Mouse (Mus musculus): ENCODE measurements around the gene Blm. TPM values are rescaled to one million over a fixed set of nuclear protein-coding genes. Genes with fewer than 3 reads are reported as not detected.

The Blm gene
- polyA plus RNA-seq, 1 experiment from 2014 or later, result 13.0 TPM

DNA sequence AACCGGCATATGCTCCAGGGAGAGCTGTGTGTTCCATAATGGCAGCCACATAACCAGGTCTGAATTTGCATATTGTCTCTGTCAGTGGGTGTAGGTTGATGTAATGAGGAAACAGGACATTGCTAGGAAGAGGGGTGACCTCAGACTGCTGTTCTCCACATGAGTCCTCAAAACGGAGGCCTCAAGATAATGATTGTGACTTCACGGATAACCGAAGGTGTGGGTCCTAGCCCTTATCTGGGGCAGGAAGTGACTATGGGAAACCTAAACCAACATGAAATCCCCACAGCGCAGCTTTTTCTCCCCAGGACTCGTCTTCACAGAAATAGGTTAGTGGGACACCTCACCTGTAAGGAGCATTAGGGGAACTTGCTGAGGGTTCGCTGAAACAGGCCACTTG lies 118.0 kb downstream of the Blm start:
- WGBS, result 64% methylated on average over 7 of the region's 7 CpGs
- no peaks in the 10 kb centered on the region for H3K9me3 ChIP-seq (replicated peaks)

DNA sequence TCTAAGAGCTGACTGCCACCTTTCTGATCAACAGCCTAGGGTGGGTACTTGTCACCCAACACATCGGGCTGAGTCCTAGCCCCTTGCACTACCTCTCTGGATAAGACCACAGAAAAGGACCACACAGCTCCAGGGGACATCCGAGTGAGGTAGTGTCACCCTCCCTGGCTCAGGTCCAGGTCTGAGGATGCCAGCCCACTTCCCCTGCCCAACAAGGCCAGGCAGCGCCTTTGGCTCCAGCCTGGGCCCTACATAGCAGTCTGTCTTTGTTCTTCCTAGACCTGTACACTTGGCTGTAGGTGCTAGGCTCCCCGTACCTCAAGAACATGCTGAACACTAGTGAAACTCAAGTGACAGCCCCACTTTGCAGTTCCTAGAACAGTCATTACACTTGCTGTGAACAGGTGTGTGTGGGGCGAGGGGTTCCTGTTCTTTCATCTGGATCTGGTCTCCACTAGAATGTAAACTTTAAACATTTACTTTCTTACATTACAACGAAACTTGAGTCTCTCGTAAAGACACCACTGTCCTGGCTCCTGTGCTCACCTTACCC lies 120.5 kb downstream of the Blm start:
- Histone ChIP-seq H3K4me2 (no peak overlapping the region), H3K4me1 (replicated peaks) (peaks cover 6% of the 10 kb centered on the region), H3K9me3 (replicated peaks) (no peaks in the 10 kb centered on the region), H3K36me3 (no peaks in the 10 kb centered on the region), H3K4me3 (no peak overlapping the region), H3K27ac (no peak overlapping the region), H3K9ac (no peak overlapping the region), H3K27me3 (no peaks in the 10 kb centered on the region)
- WGBS, result 73% methylated on average over 7 of the region's 7 CpGs
- no peak for ATAC-seq (replicated peaks; ENCODE audit: insufficient number of reproducible peaks, insufficient read depth, low FRiP score, low read depth)

More for the DNA sequence above, 118.0 kb downstream of the Blm start:
- no peak for ATAC-seq (replicated peaks; ENCODE audit: insufficient number of reproducible peaks, insufficient read depth, low FRiP score, low read depth)
- Histone ChIP-seq H3K4me3 (no peak overlapping the region), H3K27ac (no peak overlapping the region), H3K9ac (no peak overlapping the region), H3K36me3 (no peaks in the 10 kb centered on the region), H3K27me3 (no peaks in the 10 kb centered on the region), H3K4me1 (replicated peaks) (peaks cover 2% of the 10 kb centered on the region; the same call in 1 of the 2 replicates), H3K4me2 (no peak overlapping the region)

DNA sequence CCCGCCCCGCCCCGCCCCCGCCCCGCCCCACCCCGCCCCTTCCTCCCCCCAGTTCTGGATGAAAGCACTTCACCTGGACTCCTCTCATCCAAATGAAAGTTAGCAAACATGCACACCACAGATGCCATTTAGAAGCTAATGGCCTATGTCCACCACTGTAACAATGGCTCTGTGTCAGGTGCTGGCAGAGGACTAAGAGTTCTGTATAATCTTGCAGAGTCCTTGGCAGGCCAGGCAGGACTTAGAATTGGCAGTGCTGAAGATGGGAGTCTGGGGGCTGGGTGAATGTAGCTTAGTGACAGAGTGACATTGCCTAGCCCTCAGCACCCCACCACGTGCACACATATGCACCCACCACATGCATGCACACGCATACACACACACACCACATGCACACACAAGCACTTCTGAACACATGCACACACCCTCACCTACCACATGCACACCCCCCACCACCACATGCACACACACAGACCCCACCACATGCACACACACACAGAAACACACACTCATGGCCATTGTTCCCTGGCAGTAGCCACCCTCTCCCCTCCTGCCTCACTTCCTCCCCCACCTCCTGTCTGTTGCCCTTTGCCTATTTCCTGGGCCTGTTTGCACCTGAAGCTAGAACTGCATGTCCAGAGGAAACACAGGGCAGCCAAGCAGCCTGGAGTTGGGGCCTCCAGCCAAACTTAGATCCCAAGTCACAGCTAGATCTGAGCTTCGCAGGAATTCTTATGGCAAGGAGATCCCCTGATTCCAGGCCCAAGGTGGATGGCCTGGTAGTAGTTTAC lies 121.2 kb downstream of the Blm start:
- ATAC-seq (replicated peaks; ENCODE audit: insufficient number of reproducible peaks, insufficient read depth, low FRiP score, low read depth), result no peak
- H3K4me1 ChIP-seq (replicated peaks), result peaks cover 6% of the 10 kb centered on the region
- no peaks in the 10 kb centered on the region for H3K36me3 ChIP-seq
- H3K27ac ChIP-seq, result no peak overlapping the region
- H3K9me3 ChIP-seq (replicated peaks), result no peaks in the 10 kb centered on the region
- WGBS, result 78% methylated on average over 9 of the region's 9 CpGs
- H3K9ac ChIP-seq, result no peak overlapping the region
- no peak overlapping the region for H3K4me3 ChIP-seq
- no peak overlapping the region for H3K4me2 ChIP-seq
- H3K27me3 ChIP-seq, result no peaks in the 10 kb centered on the region

DNA sequence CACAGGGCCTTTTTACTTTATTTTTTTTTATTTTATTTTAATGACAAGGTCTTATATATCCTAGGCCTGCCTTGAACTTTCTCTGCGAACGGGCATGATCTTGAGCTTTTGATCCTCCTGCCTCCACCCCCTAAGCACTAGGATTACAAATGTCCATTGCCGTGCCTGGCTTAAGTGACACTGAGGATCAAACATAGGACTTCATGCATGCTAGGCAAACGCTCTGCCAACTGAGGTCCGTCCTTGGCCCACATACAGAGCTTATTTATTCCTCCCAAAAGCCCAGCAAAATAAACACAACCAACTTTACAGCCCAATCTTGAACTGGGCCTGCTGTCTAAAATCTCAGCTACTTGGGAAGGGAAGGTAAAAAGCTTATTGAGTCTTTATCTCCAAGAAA lies 122.1 kb downstream of the Blm start:
- Histone ChIP-seq H3K4me2 (no peak overlapping the region), H3K36me3 (no peaks in the 10 kb centered on the region), H3K4me1 (replicated peaks) (peaks cover 7% of the 10 kb centered on the region), H3K27me3 (no peaks in the 10 kb centered on the region), H3K9ac (no peak overlapping the region), H3K27ac (no peak overlapping the region), H3K9me3 (replicated peaks) (no peaks in the 10 kb centered on the region), H3K4me3 (no peak overlapping the region)
- no peak for ATAC-seq (replicated peaks; ENCODE audit: insufficient number of reproducible peaks, insufficient read depth, low FRiP score, low read depth)
- 81% methylated on average over 5 of the region's 5 CpGs for WGBS

DNA sequence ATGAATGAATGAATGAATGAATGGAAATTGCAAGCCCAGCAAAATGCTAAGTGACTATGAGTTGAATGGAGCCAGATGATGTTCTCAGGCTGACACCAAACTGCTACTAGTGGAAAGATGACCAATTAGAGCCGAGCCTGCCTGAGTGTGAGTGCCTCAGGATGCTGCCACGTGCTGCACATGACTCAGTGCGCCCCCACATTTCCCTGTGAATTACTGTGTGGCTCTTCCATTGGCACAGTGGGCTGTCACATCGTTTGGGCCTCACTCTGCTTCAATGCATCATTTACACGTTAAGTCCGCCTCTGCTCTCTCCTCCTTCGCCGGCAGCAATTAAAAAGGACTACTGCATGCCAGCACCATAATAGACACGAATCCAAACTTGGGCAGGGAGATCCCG lies 122.6 kb downstream of the Blm start:
- WGBS, result 77% methylated on average over 10 of the region's 10 CpGs

DNA sequence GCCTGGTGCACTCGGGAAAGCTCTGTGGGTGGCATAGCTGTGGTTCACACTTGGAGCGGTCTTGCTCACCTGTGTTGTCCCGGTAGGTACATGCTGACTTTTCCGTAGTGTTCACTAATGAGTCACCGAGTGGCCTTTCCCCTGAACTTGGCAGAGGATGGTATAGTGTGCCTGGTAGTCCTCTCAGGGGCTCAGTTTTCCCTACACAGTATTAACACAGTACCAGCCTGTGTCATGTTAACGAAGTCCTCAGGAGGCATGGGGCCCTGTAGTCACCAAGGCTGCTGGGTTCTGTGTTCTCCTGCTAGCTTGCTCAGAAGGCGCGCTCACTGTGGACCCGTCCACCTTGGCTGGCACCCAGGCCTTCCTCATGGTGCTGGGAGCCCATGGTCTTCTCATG lies 124.5 kb downstream of the Blm start:
- H3K9me3 ChIP-seq (replicated peaks), result no peaks in the 10 kb centered on the region
- H3K36me3 ChIP-seq, result no peaks in the 10 kb centered on the region
- H3K27me3 ChIP-seq, result no peaks in the 10 kb centered on the region
- peaks cover 9% of the 10 kb centered on the region for H3K4me1 ChIP-seq (replicated peaks)
- H3K4me2 ChIP-seq, result no peak overlapping the region
- no peak overlapping the region for H3K27ac ChIP-seq
- 82% methylated on average over 9 of the region's 9 CpGs for WGBS
- H3K4me3 ChIP-seq, result no peak overlapping the region
- H3K9ac ChIP-seq, result no peak overlapping the region
- ATAC-seq (replicated peaks; ENCODE audit: insufficient number of reproducible peaks, insufficient read depth, low FRiP score, low read depth), result no peak

More for the DNA sequence above, 122.6 kb downstream of the Blm start:
- no peak overlapping the region for H3K4me3 ChIP-seq
- H3K9me3 ChIP-seq (replicated peaks), result no peaks in the 10 kb centered on the region
- no peak overlapping the region for H3K9ac ChIP-seq
- H3K36me3 ChIP-seq, result no peaks in the 10 kb centered on the region
- no peaks in the 10 kb centered on the region for H3K27me3 ChIP-seq
- ATAC-seq (replicated peaks; ENCODE audit: insufficient number of reproducible peaks, insufficient read depth, low FRiP score, low read depth), result no peak
- no peak overlapping the region for H3K4me2 ChIP-seq
- no peak overlapping the region for H3K27ac ChIP-seq
- H3K4me1 ChIP-seq (replicated peaks), result peaks cover 9% of the 10 kb centered on the region

DNA sequence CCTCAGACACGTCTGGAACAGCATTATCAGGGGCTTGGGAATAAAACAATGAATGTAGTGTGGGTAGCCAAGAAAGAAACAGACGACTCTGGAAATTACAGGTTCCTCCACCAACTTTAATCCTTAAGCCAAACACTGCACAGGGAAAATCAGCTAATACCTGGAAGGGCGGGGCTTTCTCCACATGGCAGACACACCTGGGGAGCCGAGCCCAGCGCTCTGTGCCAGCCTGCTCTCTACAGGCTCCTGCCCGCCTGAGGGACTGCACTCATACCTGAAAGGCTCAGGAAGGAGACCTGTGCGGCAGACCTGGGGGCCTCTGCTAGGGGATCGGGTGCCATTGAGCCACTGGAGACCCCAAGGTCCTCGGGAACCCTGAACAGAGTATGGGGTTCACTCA lies 127.2 kb downstream of the Blm start:
- Histone ChIP-seq H3K4me1 (replicated peaks) (peaks cover 29% of the 10 kb centered on the region), H3K9me3 (replicated peaks) (no peaks in the 10 kb centered on the region), H3K36me3 (no peaks in the 10 kb centered on the region), H3K4me3 (no peak overlapping the region), H3K27me3 (no peaks in the 10 kb centered on the region), H3K4me2 (no peak overlapping the region), H3K9ac (no peak overlapping the region), H3K27ac (no peak overlapping the region)
- WGBS, result 71% methylated on average over 9 of the region's 9 CpGs
- no peak for ATAC-seq (replicated peaks; ENCODE audit: insufficient number of reproducible peaks, insufficient read depth, low FRiP score, low read depth)

DNA sequence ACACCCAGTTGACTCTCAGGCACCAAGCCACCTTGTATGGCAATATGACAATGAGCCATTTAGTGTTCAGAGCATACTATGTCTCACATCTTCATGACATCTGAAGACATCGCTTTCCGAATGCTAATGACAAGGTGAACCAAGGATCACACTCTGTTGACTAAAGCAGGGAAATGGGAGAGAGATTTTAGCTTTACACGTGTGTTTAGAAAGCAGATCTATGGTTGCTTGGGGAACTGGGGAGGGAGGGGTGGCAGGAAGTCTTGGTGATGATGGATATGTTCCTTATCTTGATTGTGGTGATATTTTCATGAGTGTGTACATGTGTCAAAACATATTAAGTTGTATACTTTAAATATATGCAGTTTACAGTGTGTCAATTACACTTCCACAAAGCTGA lies 128.7 kb downstream of the Blm start:
- Histone ChIP-seq H3K9ac (no peak overlapping the region), H3K27ac (no peak overlapping the region), H3K9me3 (replicated peaks) (no peaks in the 10 kb centered on the region), H3K36me3 (no peaks in the 10 kb centered on the region), H3K4me3 (no peak overlapping the region), H3K27me3 (no peaks in the 10 kb centered on the region), H3K4me2 (no peak overlapping the region), H3K4me1 (replicated peaks) (peaks cover 29% of the 10 kb centered on the region)
- 85% methylated on average over 3 of the region's 3 CpGs for WGBS
- ATAC-seq (replicated peaks; ENCODE audit: insufficient number of reproducible peaks, insufficient read depth, low FRiP score, low read depth), result no peak

DNA sequence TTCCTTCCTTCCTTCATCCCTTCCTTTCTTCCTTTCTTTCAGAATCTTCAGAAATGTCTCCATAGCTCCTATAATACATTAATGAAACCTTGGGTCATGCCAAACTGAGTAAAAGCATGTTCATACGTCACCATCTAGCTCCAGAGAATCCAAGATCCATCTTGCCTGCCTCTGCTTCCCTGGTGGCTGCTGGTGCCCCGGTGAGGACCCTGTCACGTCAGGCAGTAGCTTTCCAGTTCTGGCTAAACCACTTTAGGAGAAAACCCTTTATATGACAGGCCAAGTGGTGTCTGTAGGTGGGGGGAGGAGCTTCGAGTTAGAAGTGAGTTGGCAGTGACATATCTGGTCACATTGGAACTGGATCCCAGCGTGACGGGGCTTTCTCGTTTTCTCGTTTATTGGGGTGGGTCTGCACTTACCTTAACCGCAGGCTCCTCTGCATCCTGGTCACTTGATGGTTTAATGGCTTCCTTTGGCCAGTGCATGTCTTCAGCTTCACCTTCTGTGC lies 129.7 kb downstream of the Blm start, which contains the start of gene Furin:
Gene Furin, minus strand, starts transcription at position 249 of the 508 bp plus-strand sequence.
- Histone ChIP-seq H3K4me2 (no peak within 1 kb of the TSS), H3K4me3 (no peak within 1 kb of the TSS), H3K9me3 (replicated peaks) (no peaks in the 10 kb centered on the region), H3K36me3 (no peaks in the 10 kb centered on the region), H3K27me3 (no peaks in the 10 kb centered on the region), H3K27ac (peak within 1 kb of the TSS; percentile 94), H3K9ac (no peak within 1 kb of the TSS), H3K4me1 (replicated peaks) (peaks cover 38% of the 10 kb centered on the region)
- 62% methylated on average over 9 of the region's 9 CpGs for WGBS
- no peak for ATAC-seq (replicated peaks; ENCODE audit: insufficient number of reproducible peaks, insufficient read depth, low FRiP score, low read depth)

Other genes with a start within 250 kb of the Blm start
- gene Prc1, start 240.7 kb downstream of the Blm start, polyA plus RNA-seq (2015; fragmentation: Nextera tagmentation; extraction: Ambion mirVana), result 125 and 145 TPM in 2 replicates
- 7.9 and 9.0 TPM in 2 replicates for gene Rccd1, start 210.7 kb downstream of the Blm start, polyA plus RNA-seq (2015; fragmentation: Nextera tagmentation; extraction: Ambion mirVana)
- 16.6 and 21.5 TPM in 2 replicates for gene Unc45a, start 194.1 kb downstream of the Blm start, polyA plus RNA-seq (2015; fragmentation: Nextera tagmentation; extraction: Ambion mirVana)
- gene Hddc3, start 192.0 kb downstream of the Blm start, polyA plus RNA-seq (2015; fragmentation: Nextera tagmentation; extraction: Ambion mirVana), result 16.1 and 17.4 TPM in 2 replicates
- gene Man2a2, start 163.7 kb downstream of the Blm start, polyA plus RNA-seq (2015; fragmentation: Nextera tagmentation; extraction: Ambion mirVana), result 15.1 and 21.1 TPM in 2 replicates
- gene Fes, start 147.2 kb downstream of the Blm start, polyA plus RNA-seq (2015; fragmentation: Nextera tagmentation; extraction: Ambion mirVana), result 10.9 and 14.4 TPM in 2 replicates
- 16.0 and 18.2 TPM in 2 replicates for gene Furin, start 129.7 kb downstream of the Blm start, polyA plus RNA-seq (2015; fragmentation: Nextera tagmentation; extraction: Ambion mirVana)
- gene Crtc3, start 153.8 kb upstream of the Blm start, polyA plus RNA-seq (2015; fragmentation: Nextera tagmentation; extraction: Ambion mirVana), result 16.9 and 21.7 TPM in 2 replicates

Measured in heart, embryonic 15.5 days (tissue).